Mouse (Mus musculus) embryonic stem cell, embryonic (primary cell): Measurements from ENCODE around the gene Fgf11.

ENCODE experiments used
- CTCF ChIA-PET, 4 experiments: fragments of 300-600 bp in 2 of 4; fragments of 350-600 bp in 2 of 4; sonication (Branson Sonifier 250); formaldehyde crosslinking; loops; one replicate each; lab custom pipeline; 2022; ENCODE audit warnings: inconsistent platforms in 2 of 4; lab: Charles Lee
- POLR2A ChIA-PET, 4 experiments: fragments of 300-600 bp in 2 of 4; fragments of 350-600 bp in 2 of 4; sonication (Branson Sonifier 250); formaldehyde crosslinking; loops; one replicate each; lab custom pipeline; 2022; ENCODE audit warnings: antibody characterized with exemption in 4 of 4, inconsistent platforms in 1 of 4; lab: Charles Lee

The Fgf11 gene

GRCm38 (mm10) chr11:69760901-69761200 lies 40.8 kb downstream of the Fgf11 start:
- POLR2A ChIA-PET = interaction anchor here in 3 of 4 experiments (0.5 to 4.3 kb wide), 46 partner anchors 9 to 682 kb away, joined by 3 to 86 read pairs (median 4); partner anchors contain the start of genes 2810408A11Rik (in 2 of the 3), Fgf11 (in 2 of the 3), Neurl4 (in 2 of the 3) and Nlgn2 (in 2 of the 3)
- CTCF ChIA-PET = interaction anchor here in 1 of 4 experiments (2.7 kb wide), 1 partner anchor 117 kb away, joined by 10 read pairs; the partner anchor contains the start of gene Tmem95

DNA sequence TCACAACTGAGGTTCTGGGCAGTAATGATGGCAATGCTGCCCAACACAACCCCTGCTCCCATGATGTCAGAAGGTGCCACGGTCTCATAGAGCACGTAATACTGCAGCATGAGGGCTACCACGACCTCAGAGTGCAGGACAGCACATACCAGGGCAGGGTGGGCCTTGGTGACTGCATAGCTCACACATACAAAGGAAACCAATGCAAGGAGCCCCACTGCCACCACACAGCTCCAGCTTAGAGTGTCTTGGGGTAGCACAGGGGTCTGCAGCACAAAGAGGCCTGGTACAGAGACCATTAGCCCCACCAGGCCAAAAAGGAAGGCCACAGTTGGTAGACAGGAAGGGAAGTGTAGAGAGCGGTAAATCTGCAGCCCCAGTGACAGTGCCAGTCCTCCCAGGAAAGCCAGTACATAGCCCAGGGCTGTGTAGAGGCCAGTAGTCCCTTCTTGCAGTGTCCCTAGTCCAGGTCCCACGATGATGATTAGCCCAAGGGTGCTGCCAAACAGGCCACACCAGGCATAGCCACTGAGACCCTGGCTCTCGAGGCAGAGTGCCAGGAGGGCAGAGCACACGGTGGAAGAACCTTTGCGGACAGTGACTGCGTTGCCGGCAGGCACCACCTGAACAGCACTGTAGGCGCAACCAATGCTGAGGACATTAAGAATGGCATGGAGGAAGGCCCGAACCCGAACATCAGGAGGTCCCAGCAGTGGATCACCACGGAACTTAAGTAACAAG lies 41.3 kb downstream of the Fgf11 start:
- ChIA-PET CTCF (interaction anchor here in 1 of 4 experiments (1.0 to 2.7 kb wide), 3 partner anchors 29 to 117 kb away, joined by 3 to 11 read pairs (median 10); partner anchors contain the start of genes Tmem102 and Tmem95), POLR2A (interaction anchor here in 3 of 4 experiments (0.5 to 4.3 kb wide), 72 partner anchors 9 to 664 kb away, joined by 3 to 86 read pairs (median 6); partner anchors contain the start of genes Nlgn2 (in 3 of the 3), Tmem102 (in 3 of the 3), Tmem256 (in 3 of the 3) and 2810408A11Rik (in 2 of the 3))

GRCm38 (mm10) chr11:69758971-69759721 lies 42.5 kb downstream of the Fgf11 start:
- POLR2A ChIA-PET = interaction anchor here (0.5 to 4.3 kb wide), 136 partner anchors 8 to 935 kb away, joined by 3 to 86 read pairs (median 5); partner anchors contain the start of genes Mpdu1 (in 4 of the 4), 2810408A11Rik (in 3 of the 4), Eif5a (in 3 of the 4) and Neurl4 (in 3 of the 4)
- CTCF ChIA-PET = interaction anchor here in 3 of 4 experiments (0.6 to 2.7 kb wide), 7 partner anchors 10 to 175 kb away, joined by 3 to 11 read pairs (median 4); partner anchors contain the start of gene Tmem95 (in 1 of the 3)

GRCm38 (mm10) chr11:69758478-69758970 lies 43.1 kb downstream of the Fgf11 start, which contains the start of gene Polr2a:
Gene Polr2a, minus strand, starts transcription at chr11:69758637.
- ChIA-PET POLR2A (interaction anchor here in 3 of 4 experiments (0.6 to 4.3 kb wide), 108 partner anchors 9 to 935 kb away, joined by 3 to 86 read pairs (median 6); partner anchors contain the start of genes Tmem256 (in 3 of the 3), 2810408A11Rik (in 2 of the 3), Ctdnep1 (in 2 of the 3) and Eif5a (in 2 of the 3)), CTCF (interaction anchor here in 2 of 4 experiments (0.9 to 2.7 kb wide), 6 partner anchors 10 to 176 kb away, joined by 3 to 11 read pairs (median 4); partner anchors contain the start of gene Tmem95 (in 1 of the 2))

DNA sequence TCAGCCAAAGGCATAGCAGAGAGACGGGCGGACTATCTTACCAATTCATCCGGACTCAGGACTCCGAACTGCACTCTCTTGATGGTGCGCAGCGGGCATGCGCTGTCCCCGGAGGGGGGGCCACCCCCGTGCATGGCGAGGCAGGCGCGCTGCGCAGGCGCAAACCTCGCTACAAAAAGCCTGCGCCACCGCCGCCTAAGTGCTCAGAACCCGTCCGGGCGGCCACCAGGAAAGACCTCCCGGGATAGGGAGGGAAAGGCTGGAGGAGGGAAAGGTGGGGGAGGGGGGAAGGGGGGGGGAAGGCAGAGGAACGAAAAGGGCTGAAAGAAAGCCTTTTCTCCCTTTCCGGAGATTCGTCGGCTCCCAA lies 43.6 kb downstream of the Fgf11 start:
- POLR2A ChIA-PET = interaction anchor here in 3 of 4 experiments (0.6 to 6.5 kb wide), 91 partner anchors 8 to 889 kb away, joined by 3 to 86 read pairs (median 6); partner anchors contain the start of genes Fgf11 (in 2 of the 3), Mpdu1 (in 2 of the 3), Nlgn2 (in 2 of the 3) and Tmem102 (in 2 of the 3)

GRCm38 (mm10) chr11:69757303-69758089 lies 44.2 kb downstream of the Fgf11 start:
- POLR2A ChIA-PET = interaction anchor here in 3 of 4 experiments (0.5 to 6.5 kb wide), 105 partner anchors 9 to 684 kb away, joined by 3 to 34 read pairs (median 4); partner anchors contain the start of genes Nlgn2 (in 3 of the 3), Tmem256 (in 3 of the 3), Cd68 (in 2 of the 3) and Eif5a (in 2 of the 3)
- CTCF ChIA-PET = no interaction called here

More for the DNA sequence above, 43.6 kb downstream of the Fgf11 start:
- CTCF ChIA-PET = interaction anchor here in 2 of 4 experiments (0.9 to 2.0 kb wide), 3 partner anchors 26 to 46 kb away, joined by 3 to 11 read pairs (median 4); no protein-coding TSS in a partner anchor

DNA sequence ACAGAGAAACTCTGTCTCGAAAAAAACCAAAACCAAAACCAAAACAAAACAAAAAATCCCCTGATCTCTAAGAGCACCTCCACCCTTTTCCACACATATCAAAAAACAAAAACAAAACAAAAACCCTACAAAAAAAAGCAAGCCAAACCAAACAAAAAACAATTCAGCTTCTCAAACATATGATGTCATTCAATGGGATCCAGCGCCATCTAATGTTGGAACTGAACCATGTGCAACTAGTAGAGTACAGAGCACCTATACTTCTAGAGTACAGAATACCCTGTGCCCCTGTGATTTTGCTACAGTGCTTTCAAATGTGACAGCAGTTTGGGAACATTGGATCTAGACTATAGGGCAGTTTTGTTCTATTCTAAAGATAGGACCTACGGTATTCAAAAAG lies 47.0 kb downstream of the Fgf11 start:
- ChIA-PET POLR2A (interaction anchor here in 3 of 4 experiments (0.5 to 10.2 kb wide), 44 partner anchors 10 to 509 kb away, joined by 3 to 107 read pairs (median 4); partner anchors contain the start of genes Eif5a (in 2 of the 3), Tmem256 (in 2 of the 3), 2810408A11Rik (in 1 of the 3) and Ctdnep1 (in 1 of the 3)), CTCF (interaction anchor here (0.5 to 2.0 kb wide), 18 partner anchors 9 to 208 kb away, joined by 3 to 9 read pairs (median 4); no protein-coding TSS in a partner anchor)

- ChIA-PET CTCF (interaction anchor here (0.5 to 2.0 kb wide), 21 partner anchors 9 to 385 kb away, joined by 3 to 9 read pairs (median 4); partner anchors contain the start of gene Zbtb4 (in 1 of the 4)), POLR2A (interaction anchor here in 3 of 4 experiments (0.5 to 10.2 kb wide), 55 partner anchors 10 to 604 kb away, joined by 3 to 107 read pairs (median 4); partner anchors contain the start of genes Eif5a (in 2 of the 3), Tmem256 (in 2 of the 3), 2810408A11Rik (in 1 of the 3) and Ctdnep1 (in 1 of the 3))
Observed at GRCm38 (mm10) chr11:69754233-69754632, 47.4 kb downstream of the Fgf11 start.

DNA sequence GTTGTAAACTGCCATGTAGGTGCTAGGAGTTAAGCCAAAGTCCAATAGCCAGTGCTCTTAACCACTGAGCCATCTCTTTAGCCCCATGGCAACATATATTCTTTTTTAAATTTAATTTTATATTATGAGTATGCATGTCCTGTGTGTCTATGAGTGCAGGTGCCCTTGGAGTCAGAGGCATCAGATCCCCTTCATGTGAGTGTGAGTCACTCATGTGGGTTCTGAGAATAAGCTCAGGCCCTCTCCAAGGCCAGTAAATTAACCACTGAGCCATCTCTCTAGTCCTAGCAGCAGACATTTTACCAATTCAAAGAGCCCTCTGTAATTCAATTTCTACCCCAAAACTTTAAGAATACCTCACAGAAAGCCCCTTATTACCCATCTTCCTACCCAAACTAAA lies 49.0 kb downstream of the Fgf11 start:
- ChIA-PET POLR2A (interaction anchor here (0.5 to 10.2 kb wide), 35 partner anchors 8 to 589 kb away, joined by 3 to 107 read pairs (median 4); partner anchors contain the start of genes Eif5a (in 2 of the 4), Nlgn2 (in 2 of the 4), Tmem256 (in 2 of the 4) and Fxr2 (in 1 of the 4)), CTCF (interaction anchor here in 1 of 4 experiments (0.7 to 1.7 kb wide), 5 partner anchors 13 to 47 kb away, joined by 3 to 4 read pairs (median 3); partner anchors contain the start of gene Zbtb4)

- CTCF ChIA-PET = interaction anchor here (0.6 to 1.7 kb wide), 7 partner anchors 12 to 103 kb away, joined by 3 to 11 read pairs (median 4); no protein-coding TSS in a partner anchor
- POLR2A ChIA-PET = interaction anchor here (0.5 to 10.2 kb wide), 19 partner anchors 8 to 293 kb away, joined by 3 to 107 read pairs (median 6); partner anchors contain the start of genes 2810408A11Rik (in 1 of the 4), Dvl2 (in 1 of the 4), Neurl4 (in 1 of the 4) and Senp3 (in 1 of the 4)
Observed at GRCm38 (mm10) chr11:69751635-69752034, 50.0 kb downstream of the Fgf11 start.
